Mouse (Mus musculus): ENCODE data around the gene Map4. TPM values are rescaled to one million over a fixed set of nuclear protein-coding genes. Genes with fewer than 3 reads are reported as not detected.

The Map4 gene
- polyA plus RNA-seq, 1 experiment from 2014 or later = 144 TPM

DNA sequence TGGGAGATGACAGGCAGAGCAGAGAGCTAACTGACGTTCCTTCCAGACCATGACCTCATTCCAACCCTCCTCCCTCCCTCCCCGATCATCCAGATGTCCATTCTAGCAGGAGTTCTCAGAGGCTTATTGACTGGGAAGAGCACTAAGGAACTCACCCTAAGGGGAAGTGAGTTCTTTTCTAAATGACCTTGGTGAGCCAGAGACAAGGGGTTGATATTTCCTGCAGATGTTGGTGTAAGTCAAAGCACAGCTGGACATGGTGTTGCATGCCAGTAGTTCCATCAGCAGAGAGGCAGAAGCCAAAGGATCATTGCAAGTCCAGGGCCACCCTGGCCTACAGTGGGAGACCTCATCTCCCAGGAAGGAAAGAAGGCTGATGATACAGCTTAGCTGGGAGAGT lies 33.2 kb upstream of the Map4 start:
- no peak overlapping the region for H3K27ac ChIP-seq (ENCODE audit: low read length)
- no peak overlapping the region for H3K4me2 ChIP-seq (ENCODE audit: low read length)
- WGBS = 67% methylated on average over 2 of the region's 2 CpGs
- peaks cover 4% of the 10 kb centered on the region; the same call in 1 of the 2 replicates for H3K36me3 ChIP-seq (ENCODE audit: control insufficient read depth, insufficient read depth)
- ATAC-seq = no peak
- H3K4me1 ChIP-seq (replicated peaks; ENCODE audit: control insufficient read depth, insufficient read depth, low read length) = 0 out of 2 replicates have a peak, but pooled peaks cover 4% of the 10 kb centered on the region
- H3K9me3 ChIP-seq (ENCODE audit: control insufficient read depth, low read length) = no peaks in the 10 kb centered on the region
- H3K9ac ChIP-seq (replicated peaks; ENCODE audit: low read depth, low read length) = no peak overlapping the region
- no peaks in the 10 kb centered on the region for H3K27me3 ChIP-seq (replicated peaks; ENCODE audit: control insufficient read depth, insufficient read depth, low read length)
- no peak overlapping the region for H3K4me3 ChIP-seq (replicated peaks; ENCODE audit: low read length)

DNA sequence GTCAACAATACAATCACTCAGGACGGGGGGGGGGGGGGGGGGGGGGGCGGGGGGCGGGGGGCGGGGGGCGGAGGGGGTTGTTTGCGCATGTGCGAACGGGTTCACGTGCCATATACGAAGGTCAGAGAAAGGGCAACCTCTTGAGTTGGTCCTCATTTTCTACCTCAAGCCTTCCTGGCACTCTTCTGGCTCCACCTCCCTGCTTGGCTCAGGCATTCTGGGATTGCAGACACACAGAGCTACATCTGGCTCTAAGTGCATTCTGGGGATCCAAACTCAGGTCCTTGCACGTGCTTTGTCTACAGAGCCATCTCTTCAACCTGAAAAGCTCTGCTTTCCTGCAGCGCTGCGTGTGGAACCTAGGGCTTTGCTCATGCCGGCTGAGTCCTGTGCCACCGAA lies 31.9 kb upstream of the Map4 start:
- ATAC-seq = no peak
- 71% methylated on average over 10 of the region's 15 CpGs for WGBS
- no peaks in the 10 kb centered on the region for H3K9me3 ChIP-seq (ENCODE audit: control insufficient read depth, low read length)
- 0 out of 2 replicates have a peak, but pooled peaks cover 3% of the 10 kb centered on the region for H3K4me1 ChIP-seq (replicated peaks; ENCODE audit: control insufficient read depth, insufficient read depth, low read length)
- no peak overlapping the region for H3K4me3 ChIP-seq (replicated peaks; ENCODE audit: low read length)
- no peak overlapping the region for H3K27ac ChIP-seq (ENCODE audit: low read length)
- no peaks in the 10 kb centered on the region for H3K36me3 ChIP-seq (ENCODE audit: control insufficient read depth, insufficient read depth)
- H3K4me2 ChIP-seq (ENCODE audit: low read length) = no peak overlapping the region
- H3K27me3 ChIP-seq (replicated peaks; ENCODE audit: control insufficient read depth, insufficient read depth, low read length) = no peaks in the 10 kb centered on the region
- no peak overlapping the region for H3K9ac ChIP-seq (replicated peaks; ENCODE audit: low read depth, low read length)

DNA sequence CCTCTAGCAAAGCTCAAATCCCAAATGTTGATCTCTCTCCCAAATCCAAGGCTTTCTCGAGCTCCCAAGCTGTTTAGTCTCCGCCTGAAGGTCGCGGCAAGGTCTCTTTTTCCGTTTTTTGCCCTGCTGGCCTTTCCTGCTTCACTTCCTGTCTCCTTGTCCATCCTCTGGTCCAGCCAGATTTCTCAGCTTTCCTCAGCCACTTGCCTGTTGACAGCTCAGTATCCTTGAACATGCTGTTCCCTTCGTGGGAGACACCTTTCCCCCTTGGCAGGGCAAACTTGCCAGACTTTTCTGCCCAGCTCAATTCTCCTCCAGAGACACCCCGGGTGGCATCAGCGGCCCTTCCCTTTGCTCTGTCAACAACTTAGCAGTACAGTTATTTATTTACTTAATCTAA lies 31.5 kb upstream of the Map4 start:
- Histone ChIP-seq H3K4me2 (ENCODE audit: low read length) (no peak overlapping the region), H3K27me3 (replicated peaks; ENCODE audit: control insufficient read depth, insufficient read depth, low read length) (no peaks in the 10 kb centered on the region), H3K9me3 (ENCODE audit: control insufficient read depth, low read length) (no peaks in the 10 kb centered on the region), H3K4me3 (replicated peaks; ENCODE audit: low read length) (no peak overlapping the region), H3K27ac (ENCODE audit: low read length) (no peak overlapping the region), H3K36me3 (ENCODE audit: control insufficient read depth, insufficient read depth) (no peaks in the 10 kb centered on the region), H3K9ac (replicated peaks; ENCODE audit: low read depth, low read length) (no peak overlapping the region), H3K4me1 (replicated peaks; ENCODE audit: control insufficient read depth, insufficient read depth, low read length) (no peaks in the 10 kb centered on the region)
- no peak for ATAC-seq
- 77% methylated on average over 8 of the region's 8 CpGs for WGBS

DNA sequence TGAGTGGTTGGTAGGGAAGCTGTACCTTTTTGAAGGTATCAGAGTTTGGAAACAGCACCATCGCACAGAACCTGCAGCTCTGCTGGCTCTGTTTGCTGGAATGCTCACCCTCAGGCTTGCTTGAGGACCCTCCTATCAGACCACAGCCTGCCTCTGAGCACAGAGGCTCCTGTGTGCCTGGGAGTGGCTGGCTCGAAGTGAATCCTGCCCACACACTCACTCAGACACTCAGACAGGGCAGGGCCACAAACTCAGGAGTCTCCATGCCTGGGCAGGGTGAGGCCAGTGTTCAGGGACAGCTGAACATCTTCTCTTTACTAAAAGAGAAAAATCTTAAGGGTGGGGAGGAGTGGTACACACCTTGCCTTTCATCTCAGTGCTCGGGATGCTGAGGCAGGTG lies 30.7 kb upstream of the Map4 start:
- Histone ChIP-seq H3K27me3 (replicated peaks; ENCODE audit: control insufficient read depth, insufficient read depth, low read length) (no peaks in the 10 kb centered on the region), H3K9me3 (ENCODE audit: control insufficient read depth, low read length) (no peaks in the 10 kb centered on the region), H3K4me2 (ENCODE audit: low read length) (no peak overlapping the region), H3K9ac (replicated peaks; ENCODE audit: low read depth, low read length) (no peak overlapping the region), H3K36me3 (ENCODE audit: control insufficient read depth, insufficient read depth) (no peaks in the 10 kb centered on the region), H3K4me1 (replicated peaks; ENCODE audit: control insufficient read depth, insufficient read depth, low read length) (no peaks in the 10 kb centered on the region), H3K27ac (ENCODE audit: low read length) (no peak overlapping the region), H3K4me3 (replicated peaks; ENCODE audit: low read length) (no peak overlapping the region)
- ATAC-seq = no peak
- 91% methylated on average over 3 of the region's 3 CpGs for WGBS

DNA sequence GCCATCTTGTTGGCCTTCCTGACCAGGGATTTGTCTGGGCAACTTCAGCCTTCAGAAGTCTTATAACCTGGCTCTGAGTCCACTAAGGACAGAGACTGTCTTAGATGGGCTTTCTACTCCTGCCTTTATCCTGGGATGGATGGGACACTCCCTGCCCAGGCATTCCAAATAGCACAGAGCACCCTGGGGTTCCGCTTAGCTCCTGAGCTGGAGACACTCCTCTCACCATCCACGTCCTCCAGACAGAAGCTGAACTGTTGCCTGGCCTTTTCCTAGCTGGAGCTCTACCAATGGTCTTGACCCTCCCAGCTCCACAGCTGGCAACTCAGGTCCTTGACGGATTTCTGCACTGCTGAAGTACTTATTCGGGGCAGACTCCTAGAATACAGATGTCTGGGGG lies 29.0 kb upstream of the Map4 start:
- Histone ChIP-seq H3K4me1 (replicated peaks; ENCODE audit: control insufficient read depth, insufficient read depth, low read length) (no peaks in the 10 kb centered on the region), H3K27ac (ENCODE audit: low read length) (no peak overlapping the region), H3K4me2 (ENCODE audit: low read length) (no peak overlapping the region), H3K9me3 (ENCODE audit: control insufficient read depth, low read length) (no peaks in the 10 kb centered on the region), H3K27me3 (replicated peaks; ENCODE audit: control insufficient read depth, insufficient read depth, low read length) (no peaks in the 10 kb centered on the region), H3K4me3 (replicated peaks; ENCODE audit: low read length) (no peak overlapping the region), H3K9ac (replicated peaks; ENCODE audit: low read depth, low read length) (no peak overlapping the region), H3K36me3 (ENCODE audit: control insufficient read depth, insufficient read depth) (no peaks in the 10 kb centered on the region)
- ATAC-seq = no peak
- WGBS = 53% methylated on average over 4 of the region's 4 CpGs

DNA sequence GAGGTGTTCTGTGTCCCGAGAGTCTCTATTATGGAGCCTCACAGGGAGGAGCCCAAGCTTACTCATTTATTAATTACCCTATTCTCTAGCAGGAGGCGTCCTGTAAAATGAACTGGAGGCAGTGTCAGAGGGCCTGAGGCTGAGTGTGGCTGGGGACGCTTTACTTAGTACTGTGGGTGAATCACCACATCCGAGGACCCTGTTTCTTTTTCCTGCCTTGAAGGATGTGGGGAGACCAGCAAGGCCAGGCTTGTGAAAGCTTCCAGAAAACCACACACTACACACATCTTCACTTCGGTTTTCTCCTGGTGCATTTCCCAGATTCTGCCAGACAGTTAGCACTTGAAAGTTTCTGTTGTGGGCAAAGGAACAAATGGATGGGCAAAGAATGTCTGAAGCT lies 28.5 kb upstream of the Map4 start:
- Histone ChIP-seq H3K4me2 (ENCODE audit: low read length) (no peak overlapping the region), H3K27ac (ENCODE audit: low read length) (no peak overlapping the region), H3K36me3 (ENCODE audit: control insufficient read depth, insufficient read depth) (no peaks in the 10 kb centered on the region), H3K27me3 (replicated peaks; ENCODE audit: control insufficient read depth, insufficient read depth, low read length) (no peaks in the 10 kb centered on the region), H3K9me3 (ENCODE audit: control insufficient read depth, low read length) (no peaks in the 10 kb centered on the region), H3K9ac (replicated peaks; ENCODE audit: low read depth, low read length) (no peak overlapping the region), H3K4me3 (replicated peaks; ENCODE audit: low read length) (no peak overlapping the region), H3K4me1 (replicated peaks; ENCODE audit: control insufficient read depth, insufficient read depth, low read length) (no peaks in the 10 kb centered on the region)
- WGBS = 52% methylated on average over 5 of the region's 5 CpGs
- ATAC-seq = no peak

DNA sequence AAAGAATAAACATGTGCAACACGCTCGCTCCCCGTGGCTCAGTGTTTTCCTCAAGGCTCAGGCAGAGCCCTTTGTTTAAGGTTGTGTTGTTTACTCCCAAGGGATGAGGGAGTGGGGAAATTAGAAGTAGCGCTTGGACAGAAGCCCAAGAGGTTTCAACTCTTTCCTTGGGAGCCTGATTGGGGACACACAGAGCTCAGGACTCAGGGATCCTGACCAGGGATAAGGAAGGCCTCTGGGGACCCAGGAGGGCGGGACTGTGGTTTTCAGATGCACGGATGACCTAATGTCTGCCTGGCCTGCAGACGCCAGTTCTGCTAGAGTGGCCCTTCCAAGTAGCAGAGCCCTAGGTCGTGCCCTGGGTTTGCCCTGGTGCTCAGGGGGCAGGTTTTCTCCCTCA lies 24.0 kb upstream of the Map4 start:
- H3K4me2 ChIP-seq (ENCODE audit: low read length) = no peak overlapping the region
- 48% methylated on average over 8 of the region's 8 CpGs for WGBS

DNA sequence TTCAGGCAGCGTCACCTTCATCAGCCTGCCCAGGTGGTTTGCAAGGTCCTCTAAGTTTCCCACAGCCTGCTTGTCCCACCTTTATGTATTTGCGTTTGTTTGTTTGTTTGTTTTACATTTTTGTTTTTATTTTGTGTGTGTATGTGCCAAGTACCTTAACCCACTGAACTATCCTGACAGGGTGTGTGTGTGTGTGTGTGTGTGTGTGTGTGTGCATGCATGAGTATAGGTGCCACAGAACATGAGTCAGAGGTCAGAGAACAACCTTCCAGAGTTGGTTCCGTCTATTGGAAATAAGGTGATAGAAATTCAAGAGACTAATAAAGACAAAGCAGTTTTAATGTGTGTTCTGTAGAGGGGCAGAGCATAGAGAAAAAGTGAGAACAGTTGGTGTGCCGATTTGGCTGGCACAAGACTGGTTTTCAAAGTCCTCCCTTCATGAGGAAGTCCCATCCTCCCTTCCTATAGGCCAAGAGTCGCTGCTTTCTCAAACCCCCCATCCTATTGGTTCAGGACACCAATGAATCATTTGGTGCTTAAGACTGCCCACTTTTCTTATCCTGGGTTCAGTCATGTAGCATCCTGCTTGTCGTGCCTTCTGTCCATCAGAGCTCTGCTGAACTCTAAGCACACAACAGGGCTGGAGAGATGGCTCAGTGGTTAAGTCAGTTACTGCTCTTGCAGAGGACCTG lies 23.3 kb upstream of the Map4 start:
- Histone ChIP-seq H3K9me3 (ENCODE audit: control insufficient read depth, low read length) (no peaks in the 10 kb centered on the region), H3K4me3 (replicated peaks; ENCODE audit: low read length) (no peak overlapping the region), H3K4me1 (replicated peaks; ENCODE audit: control insufficient read depth, insufficient read depth, low read length) (no peaks in the 10 kb centered on the region), H3K36me3 (ENCODE audit: control insufficient read depth, insufficient read depth) (no peaks in the 10 kb centered on the region), H3K4me2 (ENCODE audit: low read length) (no peak overlapping the region), H3K9ac (replicated peaks; ENCODE audit: low read depth, low read length) (no peak overlapping the region), H3K27ac (ENCODE audit: low read length) (no peak overlapping the region), H3K27me3 (replicated peaks; ENCODE audit: control insufficient read depth, insufficient read depth, low read length) (no peaks in the 10 kb centered on the region)
- 75% methylated on average over 6 of the region's 6 CpGs for WGBS
- no peak for ATAC-seq

More for the DNA sequence above, 24.0 kb upstream of the Map4 start:
- Histone ChIP-seq H3K27ac (ENCODE audit: low read length) (no peak overlapping the region), H3K36me3 (ENCODE audit: control insufficient read depth, insufficient read depth) (no peaks in the 10 kb centered on the region), H3K4me1 (replicated peaks; ENCODE audit: control insufficient read depth, insufficient read depth, low read length) (no peaks in the 10 kb centered on the region), H3K27me3 (replicated peaks; ENCODE audit: control insufficient read depth, insufficient read depth, low read length) (no peaks in the 10 kb centered on the region), H3K9me3 (ENCODE audit: control insufficient read depth, low read length) (no peaks in the 10 kb centered on the region), H3K9ac (replicated peaks; ENCODE audit: low read depth, low read length) (no peak overlapping the region), H3K4me3 (replicated peaks; ENCODE audit: low read length) (no peak overlapping the region)
- no peak for ATAC-seq

DNA sequence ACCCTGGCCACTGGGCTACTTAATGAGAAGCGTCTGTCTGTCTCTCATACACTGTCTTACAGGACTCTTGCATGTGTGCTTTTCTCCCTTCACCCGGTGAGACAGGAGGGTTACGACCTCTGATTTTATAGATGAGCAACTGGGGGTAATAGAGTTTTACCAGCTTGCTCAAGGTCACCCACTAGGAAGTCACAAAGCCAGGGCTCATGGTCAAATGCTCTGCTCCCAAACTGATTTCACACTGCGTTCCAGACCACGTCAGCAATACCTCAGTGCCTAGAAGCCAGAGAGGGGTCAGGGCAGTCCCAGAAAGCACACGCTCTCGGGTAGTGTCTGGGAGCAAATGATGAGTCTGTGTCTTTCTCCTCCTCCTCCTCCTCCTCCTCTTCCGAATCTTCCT lies 22.2 kb upstream of the Map4 start:
- no peak overlapping the region for H3K27ac ChIP-seq (ENCODE audit: low read length)
- H3K4me3 ChIP-seq (replicated peaks; ENCODE audit: low read length) = no peak overlapping the region
- ATAC-seq = no peak
- no peaks in the 10 kb centered on the region for H3K27me3 ChIP-seq (replicated peaks; ENCODE audit: control insufficient read depth, insufficient read depth, low read length)
- H3K4me1 ChIP-seq (replicated peaks; ENCODE audit: control insufficient read depth, insufficient read depth, low read length) = no peaks in the 10 kb centered on the region
- H3K9me3 ChIP-seq (ENCODE audit: control insufficient read depth, low read length) = no peaks in the 10 kb centered on the region
- H3K4me2 ChIP-seq (ENCODE audit: low read length) = no peak overlapping the region
- 90% methylated on average over 8 of the region's 8 CpGs for WGBS
- no peaks in the 10 kb centered on the region for H3K36me3 ChIP-seq (ENCODE audit: control insufficient read depth, insufficient read depth)
- H3K9ac ChIP-seq (replicated peaks; ENCODE audit: low read depth, low read length) = no peak overlapping the region

DNA sequence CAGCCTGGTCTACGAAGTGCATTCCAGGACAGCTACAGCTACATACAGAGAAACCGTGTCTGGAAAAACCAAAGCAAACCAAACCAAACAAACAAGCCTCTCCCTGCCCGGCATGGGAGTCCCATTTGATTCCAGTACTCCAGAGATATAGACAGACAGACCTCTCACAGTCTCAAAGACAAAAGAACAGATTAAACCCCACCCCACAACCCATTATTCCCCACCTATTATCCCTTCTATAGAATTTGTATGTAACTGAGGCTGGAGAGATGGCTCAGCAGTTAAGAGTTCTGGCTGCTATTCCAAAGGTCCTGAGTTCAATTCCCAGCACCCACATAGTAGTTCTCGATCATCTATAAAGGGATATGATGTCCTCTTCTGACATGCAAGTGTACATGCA lies 21.3 kb upstream of the Map4 start:
- Histone ChIP-seq H3K4me3 (replicated peaks; ENCODE audit: low read length) (no peak overlapping the region), H3K4me2 (ENCODE audit: low read length) (no peak overlapping the region), H3K27me3 (replicated peaks; ENCODE audit: control insufficient read depth, insufficient read depth, low read length) (no peaks in the 10 kb centered on the region), H3K9ac (replicated peaks; ENCODE audit: low read depth, low read length) (no peak overlapping the region), H3K9me3 (ENCODE audit: control insufficient read depth, low read length) (no peaks in the 10 kb centered on the region), H3K4me1 (replicated peaks; ENCODE audit: control insufficient read depth, insufficient read depth, low read length) (no peaks in the 10 kb centered on the region), H3K36me3 (ENCODE audit: control insufficient read depth, insufficient read depth) (no peaks in the 10 kb centered on the region), H3K27ac (ENCODE audit: low read length) (no peak overlapping the region)
- WGBS = 86% methylated on average over 4 of the region's 4 CpGs
- no peak for ATAC-seq
